Mouse (Mus musculus) frontal cortex, postnatal 25 days (tissue): ENCODE results near the gene Adora2b.
"Not testable (repeated sequence)": the region's sequence is repeated elsewhere in the genome, so short reads cannot be mapped to it uniquely, and the experiment has no call there.

Experiments
- DNase-seq, 2 experiments: peaks; one replicate each; pipeline ENCODE4 v3.0.0; 2022; ENCODE audit warnings: low spot score in 2 of 2

Adora2b gene

DNA sequence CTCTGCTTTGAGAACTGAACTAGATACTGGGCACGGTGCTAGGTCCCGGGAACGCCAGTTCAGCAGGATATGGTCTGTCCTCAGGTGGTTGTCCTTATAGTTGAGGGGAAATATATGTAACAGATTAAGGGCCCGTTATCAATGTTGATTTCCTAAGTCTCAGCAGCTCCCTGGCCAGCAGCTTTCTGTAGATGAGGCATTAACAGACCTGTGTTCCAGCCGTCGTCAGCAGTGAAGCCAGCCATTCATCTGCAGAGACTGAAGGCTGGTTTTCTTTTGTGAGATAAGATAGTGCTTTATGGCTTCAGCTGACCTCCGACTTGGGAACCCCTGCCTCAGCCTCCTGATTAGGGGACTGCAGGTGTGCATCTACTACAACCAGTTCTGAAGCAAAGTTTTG lies 15.2 kb downstream of the Adora2b start:
- DNase-seq, result no peak

DNA sequence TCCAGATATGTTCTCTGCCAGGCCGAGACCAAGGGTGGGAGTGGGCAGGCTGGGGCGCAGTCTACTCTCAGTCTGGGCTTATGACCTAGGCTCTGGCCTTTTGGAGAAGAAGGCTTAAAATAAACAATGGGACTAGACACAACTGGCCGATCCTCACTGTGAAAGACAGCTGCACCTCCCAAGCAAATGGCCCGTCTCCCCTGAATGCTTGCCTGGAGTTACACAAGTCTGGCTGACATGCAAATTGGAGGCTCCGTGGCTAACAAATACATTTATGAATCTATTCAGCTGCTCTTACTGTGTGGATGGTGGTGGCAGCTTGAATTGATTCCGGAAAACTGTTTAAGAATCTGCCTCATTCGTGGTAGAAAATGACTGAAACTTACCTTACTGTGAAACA lies 16.9 kb downstream of the Adora2b start:
- DNase-seq, result no peak

DNA sequence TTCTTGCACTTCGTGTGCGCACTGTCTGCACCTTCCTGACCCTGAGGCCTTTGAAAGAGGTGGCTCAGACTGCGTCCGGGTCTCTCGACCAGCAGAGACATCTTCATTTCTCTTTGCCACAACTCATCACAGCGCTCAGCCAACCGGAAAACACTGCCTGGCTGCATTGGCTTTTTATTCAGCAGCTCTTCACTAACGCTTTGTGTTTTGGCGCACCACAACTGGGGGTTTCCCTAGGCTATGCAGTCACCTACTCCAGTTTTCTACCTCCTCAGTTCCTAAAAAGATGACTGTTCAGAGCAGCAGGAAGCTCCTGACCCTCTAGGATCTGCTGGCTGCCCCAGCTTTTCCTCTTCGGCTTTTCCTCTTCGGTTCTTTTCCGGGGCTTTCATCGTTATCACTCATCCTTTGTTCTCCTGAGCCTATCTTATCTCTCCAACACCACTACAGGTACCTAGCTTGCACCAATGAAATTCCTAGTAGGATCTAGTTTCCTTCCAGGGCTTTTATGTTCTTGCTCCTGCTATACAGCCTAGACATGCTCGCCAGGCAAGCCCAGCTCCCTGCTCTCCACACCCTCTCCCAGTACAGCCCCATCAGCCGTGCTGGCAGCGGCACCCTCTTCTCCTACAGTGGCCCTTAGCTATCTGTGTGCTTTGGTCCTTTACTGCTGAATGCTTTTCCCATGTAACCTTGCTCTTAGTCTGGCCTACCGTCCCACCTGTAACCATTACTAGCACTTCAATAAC lies 17.9 kb downstream of the Adora2b start:
- no peak for DNase-seq

DNA sequence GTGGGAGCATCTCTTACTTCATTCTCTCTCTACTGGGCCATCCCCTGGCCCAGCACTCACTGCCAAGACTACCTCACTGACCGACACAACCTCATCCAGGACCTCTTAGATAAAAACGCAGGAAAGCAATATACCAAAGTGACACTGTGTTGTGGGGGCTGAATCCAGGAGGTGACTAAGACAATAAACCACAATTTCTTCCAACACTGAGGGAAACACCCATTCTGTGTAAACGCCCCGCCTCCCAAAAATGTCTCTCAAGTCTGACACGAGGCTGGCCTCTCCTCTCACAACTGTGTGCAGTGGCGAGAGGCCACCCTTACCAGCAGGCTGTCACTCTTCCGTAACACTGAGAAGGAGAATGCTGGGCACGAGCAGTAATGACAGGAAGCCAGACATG lies 19.6 kb downstream of the Adora2b start:
- DNase-seq, result no peak

DNA sequence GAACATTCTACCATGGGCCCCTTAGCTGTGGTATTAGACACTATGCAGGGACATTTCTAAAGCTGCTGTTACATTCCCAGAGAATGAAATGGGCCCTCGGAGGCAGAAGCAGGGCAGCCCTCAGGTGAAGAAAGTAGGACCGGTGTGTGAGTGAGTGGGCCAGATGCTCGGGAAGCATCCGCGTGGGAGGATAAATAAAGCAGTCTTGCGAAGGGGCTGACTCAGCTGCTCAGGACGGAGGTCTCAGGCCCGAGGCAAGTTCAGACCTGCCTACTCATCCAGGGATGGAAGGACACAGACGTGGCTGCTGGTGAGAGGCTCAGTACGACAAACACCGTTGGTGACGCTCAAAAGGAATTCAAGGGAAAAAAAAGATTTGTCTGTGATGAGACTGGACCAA lies 20.3 kb downstream of the Adora2b start:
- DNase-seq, result no peak

DNA sequence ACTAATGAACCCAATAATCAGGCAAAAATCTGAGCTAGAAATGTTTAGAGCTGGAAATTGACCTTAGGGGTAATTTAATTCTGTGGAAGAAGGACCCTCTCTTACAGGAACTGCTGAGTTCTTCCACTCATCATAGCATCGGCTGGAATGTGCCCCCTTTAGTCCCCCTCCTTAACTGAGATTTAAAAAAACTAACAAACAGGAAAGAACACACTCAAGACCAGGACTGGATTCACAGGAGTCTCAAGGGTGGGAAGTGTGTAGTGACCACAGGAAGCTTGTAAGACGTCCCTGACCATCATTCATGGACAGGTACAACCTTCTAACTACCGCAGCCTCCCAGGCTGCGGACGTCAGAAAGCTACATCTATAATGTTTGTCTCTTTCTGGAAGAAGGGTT lies 22.1 kb downstream of the Adora2b start:
- DNase-seq, result no peak

DNA sequence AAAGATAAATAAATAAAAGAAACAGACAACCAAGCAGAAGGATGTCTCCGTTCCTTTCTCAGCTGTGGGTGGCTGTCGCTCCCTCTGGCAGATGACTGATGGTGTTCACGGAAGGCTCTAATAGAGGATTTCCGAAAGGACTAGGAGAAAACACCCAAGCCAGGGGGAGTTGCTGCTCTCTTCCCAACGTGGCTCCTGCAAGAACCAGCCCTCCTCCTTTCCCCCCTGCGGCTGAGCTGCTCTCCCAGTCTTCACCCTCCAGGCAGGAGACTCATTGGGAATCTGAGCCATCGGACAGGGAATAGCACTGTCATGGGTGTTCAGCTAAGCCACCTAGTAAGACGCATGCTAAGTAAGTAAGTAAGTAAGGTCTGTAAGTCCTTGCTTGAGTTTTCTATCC lies 28.3 kb downstream of the Adora2b start:
- no peak for DNase-seq

DNA sequence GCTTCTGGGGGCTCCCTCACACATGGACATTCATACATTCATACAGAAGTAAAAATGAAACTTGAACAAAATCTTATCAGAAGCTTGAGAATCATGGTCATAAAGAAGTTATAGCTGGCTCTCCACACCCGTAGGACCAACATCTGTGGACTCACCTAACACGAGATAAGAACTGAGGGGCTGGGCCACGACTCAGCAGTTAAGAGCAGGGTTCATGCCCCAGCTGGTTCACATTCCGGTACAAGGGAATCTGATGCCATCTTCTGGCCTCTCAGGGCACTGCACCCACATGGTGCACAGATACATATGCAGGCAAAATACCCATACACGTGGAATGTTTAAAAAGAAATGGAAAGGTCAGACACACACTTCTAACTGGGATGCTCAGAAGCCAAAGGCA lies 29.2 kb downstream of the Adora2b start:
- peak; percentile 33 to 53 for DNase-seq

DNA sequence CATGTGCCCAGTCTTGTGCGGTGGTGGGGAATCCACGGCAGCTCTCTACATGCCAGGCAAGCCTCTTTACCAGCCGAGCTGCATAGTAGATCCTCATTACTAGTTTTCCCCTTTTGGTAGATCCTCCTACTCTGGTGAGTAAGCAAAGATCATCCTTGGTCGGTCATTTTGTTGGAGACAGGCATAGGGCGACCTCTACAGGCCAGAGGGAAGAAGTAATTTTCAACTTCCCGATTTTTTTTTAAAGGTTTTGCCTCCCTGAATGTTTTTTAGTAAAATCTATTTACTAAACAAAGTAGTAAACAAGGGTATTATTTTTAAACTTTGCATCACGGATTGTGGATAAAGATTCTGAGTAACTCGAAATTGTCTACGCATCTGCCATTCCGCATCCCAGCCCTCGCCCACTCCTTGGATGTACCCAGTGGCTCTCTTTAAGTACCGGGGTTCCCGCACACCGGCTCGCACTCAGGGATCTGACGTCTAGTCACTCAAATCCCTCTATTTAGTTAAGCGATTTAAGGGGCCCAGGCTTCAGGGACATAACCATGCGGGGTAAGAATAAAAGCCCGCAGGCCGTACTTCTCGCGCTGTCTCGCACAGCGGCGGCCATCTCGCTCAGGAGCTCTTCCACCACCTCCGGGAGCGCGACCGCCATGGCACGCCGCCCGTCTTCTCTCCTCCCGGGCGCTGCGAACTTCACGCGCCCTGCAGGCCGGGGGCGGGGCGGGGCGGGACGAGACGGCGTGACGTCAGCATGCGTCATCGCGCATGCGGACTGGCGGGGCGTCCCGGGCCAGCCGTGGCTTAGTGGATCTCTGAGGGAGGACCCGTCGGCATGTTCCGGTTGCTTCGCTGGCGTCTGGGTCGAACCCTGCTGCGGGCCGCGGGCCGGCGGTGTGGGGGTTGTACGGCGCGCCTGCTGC lies 32.2 kb downstream of the Adora2b start, which contains the start of the genes Zswim7 and Ttc19:
Gene Zswim7, minus strand, starts transcription at position 701 of the 926 bp plus-strand sequence.
Gene Ttc19, plus strand, starts transcription at position 799 of the 926 bp plus-strand sequence.
- DNase-seq, result peak; percentile 88 to 92

DNA sequence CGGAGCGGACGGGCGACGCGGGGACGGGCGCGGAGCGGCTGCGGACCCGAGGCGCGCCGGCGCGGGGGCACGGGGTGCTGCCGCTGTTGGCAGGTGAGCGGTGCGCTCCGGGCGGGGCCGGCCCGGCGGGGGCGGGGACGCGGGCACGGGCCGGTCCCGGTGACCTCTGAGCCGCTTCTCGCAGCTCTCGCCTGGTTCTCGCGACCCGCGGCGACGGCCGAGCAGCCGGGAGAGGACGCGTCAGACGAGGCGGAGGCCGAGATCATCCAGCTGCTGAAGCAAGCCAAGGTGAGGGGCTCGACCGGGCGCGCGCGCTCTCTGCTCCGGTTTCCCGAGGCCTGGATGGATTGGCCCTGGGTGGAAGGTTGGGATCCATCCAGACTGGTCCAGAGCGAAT lies 32.8 kb downstream of the Adora2b start:
- DNase-seq, result no peak

DNA sequence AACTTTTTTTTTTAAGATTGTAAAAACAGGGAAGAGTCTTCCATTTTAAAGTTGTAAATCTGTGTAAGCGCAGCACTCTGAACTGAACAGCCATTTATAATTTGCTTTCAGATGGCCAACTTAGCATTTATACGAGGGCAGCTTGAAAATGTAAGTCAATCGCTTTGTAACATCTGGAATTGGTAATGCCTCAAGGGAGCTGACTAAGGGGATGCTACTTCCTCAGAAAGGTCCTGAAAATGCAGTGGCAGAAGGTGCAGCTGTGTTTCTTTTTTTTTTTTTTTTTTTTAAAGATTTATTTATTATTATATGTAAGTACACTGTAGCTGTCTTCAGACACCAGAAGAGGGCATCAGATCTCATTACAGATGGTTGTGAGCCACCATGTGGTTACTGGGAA lies 35.2 kb downstream of the Adora2b start:
- not testable (repeated sequence) for DNase-seq

DNA sequence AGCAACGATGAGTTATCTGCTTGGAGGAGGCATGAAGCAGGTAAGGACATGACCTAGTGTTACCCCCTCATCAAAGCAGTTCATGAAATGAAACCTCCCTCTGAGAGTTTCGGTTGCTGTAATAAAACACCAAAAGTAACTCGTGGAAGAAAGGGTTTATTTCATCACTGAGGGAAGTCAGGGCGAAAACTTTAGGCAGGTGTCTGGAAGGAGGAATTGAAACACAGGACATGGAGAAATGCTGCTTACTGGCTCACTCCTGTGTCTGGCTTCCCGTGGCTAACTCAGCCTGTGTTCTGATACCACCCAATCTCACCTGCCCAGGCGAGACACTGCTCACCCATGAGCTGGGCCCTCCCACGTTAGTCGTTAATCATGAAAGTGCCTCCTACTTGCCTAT lies 36.2 kb downstream of the Adora2b start:
- no peak for DNase-seq

DNA sequence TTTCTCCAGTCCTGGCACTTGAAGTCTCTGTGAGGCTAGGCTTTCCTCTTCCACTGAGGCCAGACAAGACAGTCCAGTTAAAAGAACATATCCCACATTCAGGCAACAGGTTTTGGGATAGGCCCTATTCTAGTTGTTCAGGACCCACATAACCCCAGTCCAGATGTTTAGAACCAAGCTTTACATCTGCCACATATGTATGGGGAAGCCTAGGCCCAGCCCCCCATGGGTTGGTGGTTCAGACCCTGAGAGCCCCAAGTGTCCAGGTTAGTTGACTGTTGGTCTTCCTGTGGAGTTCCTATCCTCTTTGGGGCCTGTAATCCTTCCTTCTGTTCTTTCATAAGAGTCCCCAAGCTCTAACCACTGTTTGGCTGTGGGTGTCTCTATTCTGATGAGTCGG lies 38.9 kb downstream of the Adora2b start:
- no peak for DNase-seq

DNA sequence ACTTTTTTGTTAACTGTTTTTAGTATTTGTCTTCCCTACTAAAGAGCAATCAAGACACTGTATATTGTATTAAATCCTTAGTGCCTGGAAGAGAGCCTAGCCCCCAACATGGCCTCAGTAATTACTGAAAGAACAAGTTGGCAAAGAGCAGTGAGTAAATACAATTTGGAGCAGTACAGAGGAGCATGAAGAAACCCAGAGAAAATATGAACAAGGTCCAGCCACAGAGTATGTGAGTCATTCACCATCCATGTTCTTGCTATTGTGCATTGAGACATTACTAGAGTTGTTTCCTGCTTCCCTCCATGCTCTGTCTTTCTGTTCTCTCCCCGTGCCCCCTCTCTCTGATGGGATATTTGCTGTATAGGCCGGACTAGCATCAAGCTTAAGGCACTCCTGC lies 45.3 kb downstream of the Adora2b start:
- DNase-seq, result no peak

DNA sequence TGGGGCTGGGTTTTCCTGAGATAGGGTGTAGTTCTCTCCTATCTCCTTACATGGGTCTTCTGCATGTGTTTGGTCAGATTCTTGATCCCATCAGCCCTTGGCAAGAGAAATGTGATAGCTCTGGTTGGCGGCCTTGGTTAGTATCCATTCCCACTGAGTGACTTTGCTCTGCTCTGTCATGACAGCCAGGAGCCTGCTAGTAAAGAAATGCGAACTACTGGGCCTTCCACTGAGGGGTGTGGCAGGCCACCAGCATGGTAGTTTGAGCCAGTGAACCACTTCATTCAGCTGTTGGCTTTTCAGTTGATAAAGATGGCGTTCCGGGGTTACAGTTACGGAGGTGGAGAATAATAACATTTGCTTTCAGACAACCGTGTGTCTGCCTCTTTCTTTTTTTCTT lies 50.1 kb downstream of the Adora2b start:
- DNase-seq, result no peak

DNA sequence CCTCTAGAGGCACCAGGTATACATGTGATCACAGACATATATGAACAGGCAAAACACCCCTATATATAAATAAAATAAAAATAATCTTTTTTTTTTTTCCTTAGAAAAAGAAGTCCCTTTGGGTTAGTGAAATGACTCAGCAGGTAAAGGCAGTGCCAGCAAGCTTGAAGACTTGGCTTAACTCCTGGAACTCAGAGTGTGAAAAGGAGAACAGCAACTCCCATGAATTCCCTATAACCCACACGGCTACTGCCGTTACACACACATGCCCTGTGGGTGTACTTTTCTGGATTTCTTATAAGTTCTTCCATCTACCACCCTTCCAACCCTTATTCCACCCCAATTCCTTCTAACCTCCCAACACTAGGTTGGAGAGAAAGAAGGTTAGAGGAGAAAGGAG lies 57.1 kb downstream of the Adora2b start:
- no peak for DNase-seq

DNA sequence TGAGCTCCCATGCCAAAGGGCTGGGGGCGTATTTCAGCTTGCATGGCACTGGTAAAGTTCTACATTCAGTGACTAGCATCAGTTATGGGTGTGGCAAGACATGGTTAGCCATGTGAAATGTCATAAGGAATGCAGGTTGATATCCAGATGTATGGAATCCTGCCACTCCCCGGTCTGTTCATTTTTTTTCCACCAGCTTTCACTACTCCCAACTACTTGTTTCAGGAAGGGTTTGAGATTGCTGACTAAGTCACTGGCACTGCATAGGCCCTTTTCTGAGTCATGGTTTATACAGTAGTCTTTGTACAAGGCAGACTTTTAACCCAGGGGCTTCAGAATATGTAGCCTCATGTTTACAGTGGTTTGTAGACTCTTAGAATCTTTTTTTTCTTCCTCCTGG lies 60.5 kb downstream of the Adora2b start:
- DNase-seq, result no peak

DNA sequence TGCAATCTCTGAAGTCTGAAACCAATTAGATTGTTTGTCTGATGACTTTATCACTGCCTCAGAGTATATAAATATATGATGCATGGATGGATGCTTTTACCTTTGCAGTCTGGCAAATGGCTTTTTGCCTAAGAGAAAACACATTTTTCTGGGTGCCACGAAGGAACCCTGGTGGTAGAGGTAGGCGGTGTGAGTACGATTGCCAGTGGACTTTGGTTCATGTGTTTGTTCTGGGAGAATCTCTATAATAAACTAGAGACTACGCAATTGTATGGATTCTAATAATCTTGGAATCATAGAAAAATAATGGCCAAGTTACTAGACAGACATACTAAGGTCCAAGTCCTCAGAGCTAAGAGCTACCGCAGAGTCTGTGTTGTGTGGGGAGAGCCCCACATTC lies 66.2 kb downstream of the Adora2b start:
- DNase-seq, result no peak
